Mouse (Mus musculus): ENCODE data around the gene L3mbtl2. TPM values are rescaled to one million over a fixed set of nuclear protein-coding genes. Genes with fewer than 3 reads are reported as not detected.
"Not testable (repeated sequence)": the region's sequence is repeated elsewhere in the genome, so short reads cannot be mapped to it uniquely, and the experiment has no call there.

L3mbtl2 gene
- polyA plus RNA-seq, 1 experiment from 2014 or later: 13.5 TPM

GRCm38 (mm10) chr15:81697175-81697574 lies 33.5 kb downstream of the L3mbtl2 start, which contains the start of gene Chadl:
Gene Chadl, minus strand, starts transcription at chr15:81697287.
- no peak for TF ChIP-seq CTCF (IDR thresholded peaks at IDR 0.05; ENCODE audit: low read depth)
- H3K27ac ChIP-seq: no peak within 1 kb of the TSS
- no peak within 1 kb of the TSS for H3K9ac ChIP-seq (ENCODE audit: low read depth, low read length)
- peaks cover 14% of the 10 kb centered on the region for H3K27me3 ChIP-seq (ENCODE audit: insufficient read depth, low read length)
- H3K4me1 ChIP-seq (replicated peaks; ENCODE audit: insufficient read depth, low read length): peaks cover 16% of the 10 kb centered on the region; the same call in 1 of the 2 replicates
- no peaks in the 10 kb centered on the region for H3K36me3 ChIP-seq (ENCODE audit: insufficient read depth, low read length)
- 63% methylated on average over 7 of the region's 7 CpGs for whole genome bisulfite sequencing
- ATAC-seq (replicated peaks; ENCODE audit: low FRiP score, low read depth): no peak
- H3K9me3 ChIP-seq (replicated peaks; ENCODE audit: low read length): no peaks in the 10 kb centered on the region
- no peak within 1 kb of the TSS for H3K4me3 ChIP-seq (replicated peaks; ENCODE audit: low read depth, low read length)
- no peak for DNase-seq (ENCODE audit: low spot score)
- H3K4me2 ChIP-seq (ENCODE audit: low read length): no peak within 1 kb of the TSS

DNA sequence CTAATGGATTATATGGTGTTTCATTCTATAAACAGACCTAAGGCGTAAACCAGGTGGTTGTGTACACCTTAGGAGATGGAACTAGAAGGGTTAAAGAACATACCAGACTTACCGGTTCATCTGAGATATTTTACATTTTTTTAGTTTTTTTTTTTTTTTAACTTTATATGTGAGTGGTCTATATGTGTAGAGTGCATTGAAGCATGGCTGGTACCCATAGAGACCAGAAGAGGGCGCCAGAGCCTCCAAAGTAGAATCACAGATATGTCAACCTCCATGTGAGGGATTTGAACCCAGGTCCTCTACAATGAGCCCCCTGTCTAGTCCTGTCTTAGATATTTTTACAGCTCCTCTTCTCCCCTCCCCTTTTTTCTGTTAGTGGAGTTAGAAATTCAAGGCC lies 34.2 kb downstream of the L3mbtl2 start:
- TF ChIP-seq CTCF (IDR thresholded peaks at IDR 0.05; ENCODE audit: low read depth): peak; percentile 67
- ATAC-seq (replicated peaks; ENCODE audit: low FRiP score, low read depth) (no peak), DNase-seq (ENCODE audit: low spot score) (peak; percentile 48)
- H3K36me3 ChIP-seq (ENCODE audit: insufficient read depth, low read length): no peaks in the 10 kb centered on the region
- H3K27me3 ChIP-seq (ENCODE audit: insufficient read depth, low read length): peaks cover 10% of the 10 kb centered on the region
- WGBS: 40% methylated on average over 3 of the region's 3 CpGs
- no peaks in the 10 kb centered on the region for H3K9me3 ChIP-seq (replicated peaks; ENCODE audit: low read length)
- H3K4me1 ChIP-seq (replicated peaks; ENCODE audit: insufficient read depth, low read length): peaks cover 16% of the 10 kb centered on the region; the same call in 1 of the 2 replicates
- no peak overlapping the region for H3K4me2 ChIP-seq (ENCODE audit: low read length)
- no peak overlapping the region for H3K9ac ChIP-seq (ENCODE audit: low read depth, low read length)
- no peak overlapping the region for H3K27ac ChIP-seq
- no peak overlapping the region for H3K4me3 ChIP-seq (replicated peaks; ENCODE audit: low read depth, low read length)

- Histone ChIP-seq H3K9me3 (replicated peaks; ENCODE audit: low read length) (no peaks in the 10 kb centered on the region), H3K4me1 (replicated peaks; ENCODE audit: insufficient read depth, low read length) (peaks cover 13% of the 10 kb centered on the region; the same call in 1 of the 2 replicates), H3K4me3 (replicated peaks; ENCODE audit: low read depth, low read length) (no peak overlapping the region), H3K9ac (ENCODE audit: low read depth, low read length) (no peak overlapping the region), H3K36me3 (ENCODE audit: insufficient read depth, low read length) (0 out of 2 replicates have a peak, but pooled peaks cover under 1% of the 10 kb centered on the region), H3K27ac (no peak overlapping the region), H3K27me3 (ENCODE audit: insufficient read depth, low read length) (peaks cover 4% of the 10 kb centered on the region), H3K4me2 (ENCODE audit: low read length) (no peak overlapping the region)
- DNase-seq (ENCODE audit: low spot score) (no peak), ATAC-seq (replicated peaks; ENCODE audit: low FRiP score, low read depth) (no peak)
- WGBS: 73% methylated on average over 2 of the region's 2 CpGs
- TF ChIP-seq CTCF (IDR thresholded peaks at IDR 0.05; ENCODE audit: low read depth): no peak
Measured at GRCm38 (mm10) chr15:81698532-81698931, 34.8 kb downstream of the L3mbtl2 start.

DNA sequence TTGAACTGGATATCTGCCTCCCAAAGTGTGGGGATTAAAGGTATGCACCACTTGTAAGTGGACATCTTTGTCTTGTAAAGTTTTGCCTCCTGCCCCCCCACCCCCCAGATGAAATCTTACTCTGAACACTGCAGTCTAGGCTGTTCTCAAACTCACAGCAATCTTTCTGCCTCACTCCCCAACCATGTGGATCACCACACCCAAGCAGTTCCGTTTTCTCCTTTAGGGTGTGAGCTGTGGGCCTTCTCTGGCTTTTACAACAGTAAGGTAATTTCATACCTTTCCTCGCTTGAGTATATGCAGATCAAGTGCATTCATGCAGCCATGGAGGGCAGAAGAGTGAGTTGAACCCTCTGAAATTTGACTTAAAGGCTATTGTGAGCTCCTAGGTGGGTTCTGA lies 36.5 kb downstream of the L3mbtl2 start:
- no peak for TF ChIP-seq CTCF (IDR thresholded peaks at IDR 0.05; ENCODE audit: low read depth)
- Histone ChIP-seq H3K27me3 (ENCODE audit: insufficient read depth, low read length) (no peaks in the 10 kb centered on the region), H3K4me2 (ENCODE audit: low read length) (no peak overlapping the region), H3K4me1 (replicated peaks; ENCODE audit: insufficient read depth, low read length) (no peaks in the 10 kb centered on the region), H3K9ac (ENCODE audit: low read depth, low read length) (no peak overlapping the region), H3K27ac (0 out of 2 replicates have a peak overlapping the region, but pooled peaks have one; percentile 3), H3K4me3 (replicated peaks; ENCODE audit: low read depth, low read length) (no peak overlapping the region), H3K36me3 (ENCODE audit: insufficient read depth, low read length) (peaks cover 10% of the 10 kb centered on the region), H3K9me3 (replicated peaks; ENCODE audit: low read length) (no peaks in the 10 kb centered on the region)
- ATAC-seq (replicated peaks; ENCODE audit: low FRiP score, low read depth): no peak
- WGBS: 49% methylated on average over 2 of the region's 2 CpGs
- no peak for DNase-seq (ENCODE audit: low spot score)

DNA sequence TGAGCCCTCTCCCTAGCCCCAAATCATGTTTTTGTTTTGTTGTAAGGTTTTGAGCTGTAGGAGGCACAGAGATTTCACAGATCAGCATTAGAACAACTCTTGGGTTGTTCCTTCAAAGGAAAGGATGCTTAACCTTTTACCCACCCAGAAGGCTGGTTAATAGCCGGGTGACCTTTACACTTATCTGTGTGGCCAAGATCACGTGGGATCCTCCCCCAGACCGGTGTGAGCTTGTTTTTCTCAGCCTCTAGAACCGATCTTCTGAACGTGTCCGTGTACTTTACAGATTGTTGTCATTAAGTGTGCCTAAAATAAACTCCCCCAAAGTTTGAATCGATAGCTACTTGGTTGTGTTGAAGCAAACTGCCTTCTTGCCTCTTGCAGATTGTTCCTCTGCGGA lies 36.9 kb downstream of the L3mbtl2 start:
- WGBS: 38% methylated on average over 8 of the region's 8 CpGs
- 0 out of 2 replicates have a peak overlapping the region, but pooled peaks have one; percentile 3 for H3K27ac ChIP-seq

GRCm38 (mm10) chr15:81701350-81701749 lies 37.7 kb downstream of the L3mbtl2 start:
- not testable (repeated sequence) for DNase-seq (ENCODE audit: low spot score); H3K9ac ChIP-seq (ENCODE audit: low read depth, low read length); H3K4me3 ChIP-seq (replicated peaks; ENCODE audit: low read depth, low read length); H3K27ac ChIP-seq; H3K4me2 ChIP-seq (ENCODE audit: low read length); ATAC-seq (replicated peaks; ENCODE audit: low FRiP score, low read depth); H3K27me3 ChIP-seq (ENCODE audit: insufficient read depth, low read length); H3K9me3 ChIP-seq (replicated peaks; ENCODE audit: low read length); H3K4me1 ChIP-seq (replicated peaks; ENCODE audit: insufficient read depth, low read length)
- peaks cover 21% of the 10 kb centered on the region for H3K36me3 ChIP-seq (ENCODE audit: insufficient read depth, low read length)
- WGBS: 77% methylated on average over 4 of the region's 4 CpGs

More for the DNA sequence above, 36.9 kb downstream of the L3mbtl2 start:
- no peak overlapping the region for H3K9ac ChIP-seq (ENCODE audit: low read depth, low read length)
- ATAC-seq (replicated peaks; ENCODE audit: low FRiP score, low read depth) (0 out of 2 replicates have a peak, but pooled peaks have one; percentile 41), DNase-seq (ENCODE audit: low spot score) (no peak)
- H3K36me3 ChIP-seq (ENCODE audit: insufficient read depth, low read length): peaks cover 14% of the 10 kb centered on the region
- no peak overlapping the region for H3K4me2 ChIP-seq (ENCODE audit: low read length)
- H3K27me3 ChIP-seq (ENCODE audit: insufficient read depth, low read length): no peaks in the 10 kb centered on the region
- H3K9me3 ChIP-seq (replicated peaks; ENCODE audit: low read length): no peaks in the 10 kb centered on the region
- H3K4me3 ChIP-seq (replicated peaks; ENCODE audit: low read depth, low read length): no peak overlapping the region
- TF ChIP-seq CTCF (IDR thresholded peaks at IDR 0.05; ENCODE audit: low read depth): no peak
- H3K4me1 ChIP-seq (replicated peaks; ENCODE audit: insufficient read depth, low read length): no peaks in the 10 kb centered on the region
